Mouse (Mus musculus): Measurements from ENCODE around the gene Xrcc5.

DNA sequence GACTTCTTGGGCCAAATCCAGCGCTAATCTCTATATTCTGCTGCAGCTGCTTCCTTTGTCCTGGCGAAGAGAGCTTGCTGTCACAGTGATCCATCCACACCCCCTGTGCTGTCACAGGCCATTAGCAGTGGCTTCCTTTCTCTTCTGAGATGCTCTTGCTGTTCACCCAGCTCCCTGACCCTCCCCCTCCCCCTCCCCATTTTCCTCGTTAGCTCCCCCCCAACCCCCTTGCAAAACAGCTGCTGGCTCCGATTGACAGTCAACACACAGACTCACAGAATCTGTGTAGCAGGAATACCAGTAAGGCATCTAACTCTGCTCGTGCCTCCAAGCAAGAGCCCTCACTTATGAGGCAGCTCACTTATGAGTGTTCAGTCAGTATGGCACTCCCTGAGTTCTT is 20.3 kb upstream of the Xrcc5 start:
- TF ChIP-seq CTCF (IDR thresholded peaks at IDR 0.05; ENCODE audit: control insufficient read depth, insufficient read depth, insufficient read length) (no peak), CEBPB (IDR thresholded peaks at IDR 0.05; ENCODE audit: low read depth) (no peak), USF1 (IDR thresholded peaks at IDR 0.05; ENCODE audit: low read depth) (no peak), MAX (IDR thresholded peaks at IDR 0.05) (no peak)

Data from C2C12 (cell line).